Mouse (Mus musculus) left cerebral cortex, adult 2 months (tissue): ENCODE data around the gene Gm10945. TPM values are rescaled to one million over a fixed set of nuclear protein-coding genes. Genes with fewer than 3 reads are reported as not detected.

Source experiments
- DNase-seq, 2 experiments: peaks; one replicate each; pipeline ENCODE4 v3.0.0; 2021 to 2022; ENCODE audit warnings: low spot score in 2 of 2, mixed read lengths in 1 of 2; ENCODE audit errors: extremely low spot score in 1 of 2
- H3K27ac ChIP-seq: fragments of 200-600 bp; 2 replicates; pipeline ENCODE4 v1.8.1; 2022
- H3K4me3 ChIP-seq: fragments of 200-600 bp; 2 replicates; pipeline ENCODE4 v1.8.1; 2022
- CTCF ChIP-seq: fragments of 200-600 bp; IDR thresholded peaks from 2 replicates; pipeline ENCODE4 v1.8.1; 2022; ENCODE audit warnings: antibody characterized with exemption, mild to moderate bottlenecking, moderate library complexity
- intact Hi-C: fragments of 180-260 bp; cut with DNase I; formaldehyde crosslinking; loops from one replicate; pipeline ENCODE4 v1.15.1; 2025
- long read RNA-seq, 2 experiments: library from polyadenylated mRNA; stranded (forward); transcript quantifications; one replicate each; pipeline ENCODE4 v2.0.0; 2021; ENCODE audit warnings: borderline mapping rate in 2 of 2
- total RNA-seq, 2 experiments: library from RNA; stranded (reverse); gene quantifications; 2 replicates each; pipeline ENCODE4 v1.2.3; 2021

Gene Gm10945
- total RNA-seq = not detected
- long read RNA-seq, experiment 1 = 0 reads
- long read RNA-seq, experiment 2 = 0 reads

DNA sequence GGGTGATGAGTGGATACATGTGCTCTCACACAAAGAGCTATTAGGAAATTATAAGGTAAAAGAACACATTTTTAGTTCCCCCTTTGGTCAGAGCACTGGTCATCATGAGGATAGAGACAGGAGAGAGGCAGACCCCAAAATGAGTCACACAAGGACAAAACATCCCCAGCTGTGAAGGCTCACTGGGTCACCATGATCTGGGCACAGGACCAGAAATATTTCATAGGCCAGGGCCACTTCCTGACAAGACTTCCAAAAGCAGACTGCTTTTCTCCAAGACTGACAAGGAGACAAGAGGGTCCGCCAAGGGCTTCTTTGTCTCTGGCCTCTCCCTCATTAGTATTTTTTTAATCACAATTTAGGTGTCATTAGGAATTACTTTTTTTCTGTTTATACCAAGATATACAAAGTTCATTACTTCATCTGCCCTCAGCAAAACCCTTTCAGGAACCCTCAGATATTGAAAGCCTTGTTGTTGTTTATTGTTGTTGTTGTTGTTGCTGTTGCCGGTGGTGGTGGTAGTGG lies at the start of gene Gm10945:
Gm10945 (minus strand) TSS at position 475 of the 525 bp plus-strand sequence.
- no peak within 1 kb of the TSS for H3K27ac ChIP-seq
- no peak for TF ChIP-seq CTCF
- DNase-seq = no peak
- intact Hi-C loops = no loop called here
- no peak within 1 kb of the TSS for H3K4me3 ChIP-seq

DNA sequence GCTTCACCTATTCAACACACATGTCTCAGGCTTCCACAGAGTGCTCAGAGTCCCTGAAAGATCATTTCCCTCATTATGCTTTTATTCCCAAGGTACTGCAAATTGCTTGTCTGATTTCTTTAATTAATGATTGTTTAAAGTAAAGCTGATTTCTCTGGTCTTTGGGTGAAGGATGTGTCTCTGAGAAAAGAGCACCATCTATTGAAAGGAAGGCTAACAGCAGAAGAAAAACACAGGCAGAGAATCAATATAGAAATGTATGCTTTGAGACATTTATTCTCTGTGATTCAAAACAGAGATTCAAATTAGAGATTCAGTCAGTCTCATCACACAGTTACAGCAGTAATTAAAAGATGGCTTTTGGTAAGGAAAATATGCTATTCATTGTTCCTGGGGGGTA lies 28.7 kb upstream of the Gm10945 start:
- Histone ChIP-seq H3K27ac (no peak overlapping the region), H3K4me3 (no peak overlapping the region)
- intact Hi-C loops = no loop called here
- DNase-seq = no peak
- peak; percentile 42 for TF ChIP-seq CTCF

DNA sequence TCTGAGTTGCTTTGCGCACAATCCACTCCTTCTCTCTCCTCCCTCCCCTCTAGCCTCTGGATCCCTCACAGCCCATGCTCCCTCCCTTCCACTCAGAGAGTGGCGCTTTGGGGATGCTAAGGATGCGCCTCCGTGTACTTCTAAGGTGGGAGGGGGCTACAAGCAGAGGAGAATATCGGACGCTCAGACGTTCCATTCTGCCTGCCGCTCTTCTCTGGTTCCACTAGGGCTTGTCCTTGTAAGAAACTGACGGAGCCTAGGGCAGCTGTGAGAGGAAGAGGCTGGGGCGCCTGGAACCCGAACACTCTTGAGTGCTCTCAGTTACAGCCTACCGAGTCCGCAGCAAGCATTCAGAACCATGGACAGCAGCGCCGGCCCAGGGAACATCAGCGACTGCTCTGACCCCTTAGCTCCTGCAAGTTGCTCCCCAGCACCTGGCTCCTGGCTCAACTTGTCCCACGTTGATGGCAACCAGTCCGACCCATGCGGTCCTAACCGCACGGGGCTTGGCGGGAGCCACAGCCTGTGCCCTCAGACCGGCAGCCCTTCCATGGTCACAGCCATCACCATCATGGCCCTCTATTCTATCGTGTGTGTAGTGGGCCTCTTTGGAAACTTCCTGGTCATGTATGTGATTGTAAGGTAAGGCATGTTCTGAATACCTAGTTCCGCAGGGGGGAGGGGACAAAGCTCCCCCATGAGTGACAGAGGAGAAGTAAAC lies 27.1 kb upstream of the Gm10945 start:
- intact Hi-C loops = loop anchor here (2.0 kb wide), 2 partner anchors 754 to 942 kb away; no protein-coding TSS in a partner anchor

DNA sequence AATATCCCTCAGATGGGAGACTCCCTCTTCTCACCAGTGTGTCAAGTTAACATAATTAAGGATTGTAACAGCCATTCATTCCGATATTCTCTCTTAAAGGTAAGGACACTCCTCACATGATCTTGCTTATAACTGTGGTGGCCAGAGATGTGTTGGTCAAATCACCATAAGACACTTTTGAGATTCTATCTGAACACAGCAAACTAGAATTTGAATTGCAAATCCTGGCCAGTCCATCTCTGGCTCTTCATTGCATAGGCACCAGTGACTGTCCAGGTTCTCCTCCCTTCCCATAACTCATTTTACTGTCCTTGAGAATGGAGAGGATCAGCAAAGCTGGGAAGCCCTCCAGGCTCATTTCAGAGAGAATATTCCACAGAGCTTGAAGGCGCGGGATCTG lies 3.4 kb downstream of the Gm10945 start, which contains the start of gene Oprm1:
Oprm1 (plus strand) TSS at position 301 of the 400 bp plus-strand sequence.
- intact Hi-C loops = no loop called here
- no peak within 1 kb of the TSS for H3K27ac ChIP-seq
- TF ChIP-seq CTCF = no peak
- no peak within 1 kb of the TSS for H3K4me3 ChIP-seq
- DNase-seq = no peak

More for the DNA sequence above, 27.1 kb upstream of the Gm10945 start:
- DNase-seq = peak; percentile 13 to 16
- H3K27ac ChIP-seq = no peak overlapping the region
- TF ChIP-seq CTCF = no peak
- H3K4me3 ChIP-seq = peak overlapping the region; percentile 48

DNA sequence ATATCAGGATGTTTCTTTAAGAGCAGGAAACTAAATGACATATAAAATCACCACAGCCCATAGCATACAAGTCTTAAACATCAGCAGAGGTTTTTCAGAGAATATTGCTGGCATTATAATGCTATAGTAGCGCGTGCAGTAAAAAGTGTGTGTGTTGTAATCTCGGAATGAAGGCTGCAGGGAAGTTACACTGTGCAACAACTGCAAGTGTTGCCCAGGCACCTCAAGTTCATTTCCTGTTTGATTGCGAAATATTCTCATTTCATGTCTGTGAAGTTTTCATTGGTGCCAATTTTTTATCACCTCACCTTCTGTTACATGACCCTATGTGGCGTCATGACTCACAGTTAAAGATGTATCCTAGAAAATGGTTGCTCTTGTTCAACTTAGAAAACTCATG lies 8.2 kb downstream of the Gm10945 start:
- no peak overlapping the region for H3K27ac ChIP-seq
- DNase-seq = no peak
- no peak for TF ChIP-seq CTCF
- no peak overlapping the region for H3K4me3 ChIP-seq
- intact Hi-C loops = no loop called here

DNA sequence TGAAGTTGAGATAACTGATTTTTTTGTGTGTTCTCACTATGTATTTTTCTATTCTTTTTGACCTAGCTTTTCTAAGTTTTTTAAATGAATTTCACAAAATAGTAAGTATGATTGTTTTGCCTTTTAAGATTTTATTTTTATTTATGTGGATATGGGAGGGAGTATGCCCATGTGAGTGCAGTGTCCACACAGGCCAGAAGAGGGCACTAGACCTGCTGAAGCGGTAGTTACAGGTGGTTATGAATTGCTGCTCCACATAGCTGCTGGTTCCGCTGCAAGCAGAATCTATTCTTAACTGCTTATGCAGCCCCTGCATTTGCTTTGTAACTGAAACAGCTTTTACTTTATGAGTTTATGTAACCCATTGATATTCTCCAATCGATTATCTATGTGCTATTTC lies 33.1 kb downstream of the Gm10945 start:
- Histone ChIP-seq H3K4me3 (no peak overlapping the region), H3K27ac (no peak overlapping the region)
- DNase-seq = no peak
- TF ChIP-seq CTCF = peak; percentile 11; the same call in 1 of the 2 replicates
- intact Hi-C loops = no loop called here

DNA sequence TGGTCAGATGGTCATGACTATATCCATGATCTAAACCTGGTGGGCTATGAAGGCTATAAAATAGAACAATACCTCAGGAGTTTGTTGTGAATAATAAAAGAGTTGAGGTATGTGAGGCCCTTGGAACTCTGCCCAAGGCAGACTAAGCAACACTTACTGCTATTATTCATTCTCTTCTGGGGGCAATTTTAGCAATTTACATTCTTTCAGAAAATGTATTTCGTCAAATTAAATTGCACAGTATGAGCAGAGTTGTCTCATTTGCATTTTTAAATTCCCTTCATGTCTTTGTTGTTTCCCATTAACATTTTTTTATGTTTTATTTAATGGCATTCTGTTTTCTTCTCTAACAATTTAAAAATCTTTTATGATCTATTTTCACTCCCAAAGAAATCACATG lies 37.8 kb downstream of the Gm10945 start:
- H3K27ac ChIP-seq = no peak overlapping the region
- no peak for TF ChIP-seq CTCF
- no peak for DNase-seq
- H3K4me3 ChIP-seq = no peak overlapping the region
- intact Hi-C loops = no loop called here

DNA sequence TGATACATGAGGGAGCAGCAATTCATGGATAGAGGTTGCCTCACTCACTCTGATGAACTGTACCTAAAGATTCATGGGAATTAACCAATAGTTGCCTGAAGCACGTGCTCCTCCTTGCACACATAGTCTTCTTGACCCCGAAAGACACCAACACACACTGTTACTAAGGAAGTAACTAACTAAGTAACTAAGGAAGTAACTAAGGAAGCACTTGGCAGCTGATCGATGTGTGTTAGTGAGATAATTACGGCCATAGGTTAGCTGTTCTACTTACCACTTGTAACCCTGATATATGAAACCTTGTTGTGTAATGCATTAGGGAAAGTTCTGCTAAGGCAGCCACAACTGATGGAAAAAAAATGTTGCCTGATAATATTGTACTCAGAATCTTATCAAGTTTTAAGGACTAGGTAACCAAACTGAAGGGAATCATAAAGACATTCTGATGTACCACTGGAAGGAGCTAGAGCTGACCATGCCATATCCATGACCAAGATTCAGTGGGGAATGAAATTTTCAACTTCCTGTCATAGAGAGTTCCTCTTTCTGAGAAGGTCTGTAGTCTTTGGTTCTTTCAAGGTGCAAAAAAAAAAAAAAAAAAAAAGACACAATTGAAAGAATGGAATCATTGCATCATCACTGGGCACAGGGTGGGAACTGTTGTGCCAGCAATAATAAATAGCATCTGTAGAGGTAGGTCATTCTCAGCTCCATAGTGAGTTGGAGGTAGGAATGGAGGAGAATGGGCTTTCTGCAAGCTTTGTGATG lies 44.2 kb downstream of the Gm10945 start:
- TF ChIP-seq CTCF = no peak
- intact Hi-C loops = no loop called here
- Histone ChIP-seq H3K4me3 (no peak overlapping the region), H3K27ac (no peak overlapping the region)
- DNase-seq = no peak

DNA sequence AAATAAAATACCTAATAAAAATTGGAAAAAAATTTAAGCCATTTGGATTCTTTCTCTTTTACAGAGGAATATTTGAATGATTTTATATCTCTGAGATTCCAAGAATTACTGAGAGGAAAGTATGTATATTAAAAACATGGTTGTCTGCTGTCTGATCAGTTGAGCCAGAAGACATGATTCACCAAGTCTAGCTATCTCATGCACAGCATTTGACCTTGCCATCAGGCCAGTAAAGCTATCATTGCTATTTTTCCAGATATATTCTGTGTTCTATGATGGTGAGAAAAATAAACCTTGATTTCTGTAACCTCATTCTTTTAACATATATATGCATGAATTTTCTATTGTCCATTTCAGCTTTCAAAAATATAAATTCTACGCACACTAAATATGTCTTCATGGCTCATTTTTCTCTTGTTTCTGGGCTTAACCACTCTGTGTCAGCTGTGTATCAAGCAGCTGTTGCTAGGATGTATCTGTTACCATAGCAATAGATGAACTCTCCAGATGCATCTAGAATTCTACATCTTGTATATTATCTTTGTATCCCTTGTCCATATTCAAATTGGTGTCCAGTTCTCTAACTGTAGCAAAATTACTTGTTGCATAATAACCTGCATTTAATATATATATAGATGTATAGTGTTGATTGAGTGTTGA lies 56.2 kb downstream of the Gm10945 start:
- TF ChIP-seq CTCF = no peak
- DNase-seq = no peak
- intact Hi-C loops = no loop called here
- no peak overlapping the region for H3K4me3 ChIP-seq
- H3K27ac ChIP-seq = no peak overlapping the region

DNA sequence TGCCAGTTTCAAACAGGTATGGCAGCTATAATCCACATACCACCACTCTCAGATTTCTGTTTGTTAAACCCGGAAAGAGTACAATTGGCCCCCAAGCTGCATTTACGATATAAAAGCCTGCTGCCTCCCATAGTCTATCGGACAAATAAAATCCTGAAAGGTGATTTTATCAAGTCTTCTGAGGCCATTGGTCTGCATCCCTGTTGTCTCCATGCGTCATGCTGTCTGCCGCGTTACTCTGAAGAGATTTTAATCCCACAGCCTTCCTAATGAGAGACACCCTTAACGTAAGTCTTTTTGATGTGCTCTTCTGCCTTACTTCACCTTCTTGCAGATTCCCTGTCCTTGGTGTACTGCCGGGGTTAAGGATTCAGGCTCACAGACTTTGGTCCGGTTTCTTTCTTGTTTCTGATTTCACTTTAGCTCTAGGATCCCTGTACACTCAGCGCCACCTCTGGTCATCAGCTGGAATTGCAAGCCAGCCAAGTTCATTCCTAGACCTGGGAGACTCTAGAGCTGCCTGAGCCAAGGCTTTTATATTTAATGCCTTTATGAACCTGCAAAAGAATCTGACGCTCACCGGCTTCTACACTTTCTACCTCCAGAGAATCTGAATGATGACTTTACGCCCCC lies 67.2 kb downstream of the Gm10945 start:
- intact Hi-C loops = loop anchor here (2.0 to 10.0 kb wide), 2 partner anchors 658 to 850 kb away; no protein-coding TSS in a partner anchor
- H3K4me3 ChIP-seq = peak overlapping the region; percentile 13; the same call in 1 of the 2 replicates
- peak; percentile 85 for TF ChIP-seq CTCF

More for the DNA sequence above, 67.2 kb downstream of the Gm10945 start:
- no peak overlapping the region for H3K27ac ChIP-seq
- DNase-seq = peak; percentile 41 to 63

Other genes starting within 250 kb of the Gm10945 start
- 1 to 10 TPM; 7.6 to 9.3 TPM for gene Oprm1, start 3.3 kb downstream of the Gm10945 start, total RNA-seq